Mouse (Mus musculus) midbrain, embryonic 15.5 days (tissue): ENCODE measurements around the gene Sprr3. TPM values are rescaled to one million over a fixed set of nuclear protein-coding genes. Genes with fewer than 3 reads are reported as not detected.
"Not testable (repeated sequence)": the region's sequence is repeated elsewhere in the genome, so short reads cannot be mapped to it uniquely, and the experiment has no call there.

Source experiments
- ATAC-seq: fragments of 200-750 bp; cut with Nextera tagmentation; replicated peaks from 2 replicates; pipeline ENCODE4 v1.8.0; 2017; ENCODE audit warnings: moderate TSS enrichment
- H3K27ac ChIP-seq: fragments of 300-500 bp; sonication (generic); 2 replicates; pipeline ENCODE4 v1.5.1; 2015; ENCODE audit warnings: mild to moderate bottlenecking, inconsistent platforms
- H3K27me3 ChIP-seq: fragments of 300-500 bp; sonication (generic); replicated peaks from 2 replicates; pipeline ENCODE4 v1.6.1; 2015; ENCODE audit warnings: inconsistent platforms
- H3K36me3 ChIP-seq: fragments of 300-500 bp; sonication (generic); replicated peaks from 2 replicates; pipeline ENCODE4 v1.6.1; 2015; ENCODE audit warnings: inconsistent platforms
- H3K4me1 ChIP-seq: fragments of 300-500 bp; sonication (generic); 2 replicates; pipeline ENCODE4 v1.6.1; 2015; ENCODE audit warnings: inconsistent platforms
- H3K4me2 ChIP-seq: fragments of 300-500 bp; sonication (generic); 2 replicates; pipeline ENCODE4 v1.6.1; 2015; ENCODE audit warnings: inconsistent platforms, mild to moderate bottlenecking, moderate library complexity
- H3K4me3 ChIP-seq: fragments of 300-500 bp; sonication (generic); 2 replicates; pipeline ENCODE4 v1.5.1; 2015; ENCODE audit warnings: mild to moderate bottlenecking, inconsistent platforms
- H3K9ac ChIP-seq: fragments of 300-500 bp; sonication (generic); 2 replicates; pipeline ENCODE4 v1.6.1; 2015; ENCODE audit warnings: mild to moderate bottlenecking, inconsistent platforms
- H3K9me3 ChIP-seq: fragments of 300-500 bp; sonication (generic); 2 replicates; pipeline ENCODE4 v1.6.1; 2016; ENCODE audit warnings: inconsistent platforms
- WGBS: fragments of 180-500 bp; shearing (Covaris S2); methylation state at CpG from one replicate; pipeline ENCODE4 v1.1.7; 2015; ENCODE audit warnings: mixed read lengths; 5-methylcytosine and 5-hydroxymethylcytosine counted together
- polyA plus RNA-seq: library from polyadenylated mRNA; unstranded; fragments of >200 nt; fragmentation: Nextera tagmentation; extraction: Ambion mirVana; gene quantifications from 2 replicates; pipeline ENCODE4 v1.2.1, GENCODE M21; 2015

The Sprr3 gene
- not detected in 2 replicates for polyA plus RNA-seq

DNA sequence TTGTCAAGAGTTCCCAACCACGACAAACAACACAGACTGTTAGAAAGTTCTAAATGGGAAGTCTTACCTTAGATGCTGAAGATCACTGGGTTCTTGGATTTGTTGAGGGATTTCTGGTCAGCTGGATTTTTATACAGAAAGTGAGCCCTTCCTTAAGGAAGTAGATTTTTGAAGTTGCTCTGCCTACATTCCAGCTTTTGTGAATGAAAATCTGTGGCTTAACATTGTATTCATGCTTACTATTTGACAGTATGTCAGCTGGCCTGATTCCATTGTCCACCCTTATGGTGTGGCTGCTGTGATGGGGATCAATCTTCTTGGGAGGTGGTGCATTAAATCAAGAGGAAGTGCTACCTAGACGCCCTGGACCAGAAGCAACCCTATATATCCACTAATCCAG is at the start of gene Sprr3:
Gene Sprr3 (minus strand): TSS at position 101 of the 400 bp plus-strand sequence.
- H3K36me3 ChIP-seq, result no peaks in the 10 kb centered on the region
- no peak for ATAC-seq
- no peak within 1 kb of the TSS for H3K4me2 ChIP-seq
- no peaks in the 10 kb centered on the region for H3K27me3 ChIP-seq
- H3K27ac ChIP-seq, result no peak within 1 kb of the TSS
- WGBS, result 72% methylated on average over 2 of the region's 2 CpGs
- H3K9ac ChIP-seq, result no peak within 1 kb of the TSS
- H3K4me1 ChIP-seq, result no peaks in the 10 kb centered on the region
- no peaks in the 10 kb centered on the region for H3K9me3 ChIP-seq
- H3K4me3 ChIP-seq, result no peak within 1 kb of the TSS

DNA sequence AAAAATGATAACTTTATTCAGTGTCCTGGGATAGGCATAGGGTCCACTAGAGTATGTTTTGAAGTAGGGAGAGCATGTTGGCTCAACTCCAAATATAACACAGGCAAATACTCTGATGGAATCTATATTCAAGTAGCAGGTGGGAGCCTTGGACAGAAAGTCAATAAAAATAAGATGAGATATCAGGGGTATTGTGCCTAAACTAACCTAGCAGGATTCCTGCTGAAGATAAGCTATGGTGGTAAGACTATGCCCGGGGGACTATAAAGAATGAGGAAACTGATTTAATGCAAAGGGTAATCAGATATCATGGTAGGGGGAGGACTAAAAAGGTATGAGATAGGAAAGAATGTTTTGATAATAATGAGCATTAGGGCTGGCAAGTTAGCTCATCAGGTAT is 49.7 kb upstream of the Sprr3 start:
- WGBS, result 95% methylated on average over 1 of the region's 1 CpGs
- Histone ChIP-seq H3K27me3 (no peaks in the 10 kb centered on the region), H3K9me3 (no peaks in the 10 kb centered on the region), H3K36me3 (no peaks in the 10 kb centered on the region), H3K27ac (no peak overlapping the region), H3K9ac (no peak overlapping the region), H3K4me3 (no peak overlapping the region), H3K4me2 (no peak overlapping the region), H3K4me1 (no peaks in the 10 kb centered on the region)
- no peak for ATAC-seq

DNA sequence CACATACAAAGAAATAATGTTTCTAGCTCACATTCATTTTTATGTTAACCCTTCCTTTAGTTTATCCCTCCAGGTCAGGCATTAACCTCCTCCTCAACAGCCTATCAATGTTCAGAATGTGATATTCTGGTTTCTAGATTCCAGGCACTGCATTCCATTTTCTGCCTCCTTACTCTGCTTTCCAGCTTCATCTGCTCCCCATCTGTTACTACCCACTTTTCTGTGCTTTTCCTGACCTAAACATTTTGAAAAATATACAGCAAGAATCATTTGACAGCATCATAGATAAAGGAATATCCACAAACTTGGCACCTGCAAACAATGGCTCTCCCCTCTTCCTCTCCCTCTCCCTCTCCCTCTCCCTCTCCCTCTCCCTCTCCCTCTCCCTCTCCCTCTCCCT is 45.0 kb upstream of the Sprr3 start:
- no peak for ATAC-seq
- Histone ChIP-seq H3K9ac (no peak overlapping the region), H3K27ac (no peak overlapping the region), H3K4me1 (no peaks in the 10 kb centered on the region), H3K27me3 (no peaks in the 10 kb centered on the region), H3K4me2 (no peak overlapping the region), H3K4me3 (no peak overlapping the region), H3K9me3 (no peaks in the 10 kb centered on the region), H3K36me3 (no peaks in the 10 kb centered on the region)

DNA sequence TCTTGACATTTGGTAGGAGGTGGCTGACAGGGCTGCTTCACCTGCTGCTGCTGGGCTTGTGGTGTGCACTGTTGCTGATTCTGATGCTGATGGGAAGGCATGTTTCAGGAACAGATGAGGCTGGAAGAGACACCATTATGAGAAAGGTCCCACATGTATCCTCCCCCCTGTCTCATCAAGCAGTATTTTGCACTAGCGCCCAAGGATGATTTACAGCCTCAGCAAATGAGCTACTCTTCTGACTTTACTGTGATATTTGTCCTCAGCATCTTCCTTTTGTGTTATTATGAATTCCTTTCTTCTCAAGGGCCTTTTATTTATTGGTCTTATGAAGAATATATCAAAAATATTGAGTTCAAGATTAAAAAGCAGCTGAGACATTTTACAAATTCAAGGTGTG is 41.9 kb upstream of the Sprr3 start, which contains the start of gene Sprr4:
Gene Sprr4 (minus strand): TSS at position 101 of the 400 bp plus-strand sequence.
- Histone ChIP-seq H3K4me2 (no peak within 1 kb of the TSS), H3K9ac (no peak within 1 kb of the TSS), H3K27ac (no peak within 1 kb of the TSS), H3K9me3 (no peaks in the 10 kb centered on the region), H3K27me3 (no peaks in the 10 kb centered on the region), H3K36me3 (no peaks in the 10 kb centered on the region), H3K4me3 (no peak within 1 kb of the TSS), H3K4me1 (no peaks in the 10 kb centered on the region)
- WGBS, result 93% methylated on average over 1 of the region's 1 CpGs
- ATAC-seq, result no peak

DNA sequence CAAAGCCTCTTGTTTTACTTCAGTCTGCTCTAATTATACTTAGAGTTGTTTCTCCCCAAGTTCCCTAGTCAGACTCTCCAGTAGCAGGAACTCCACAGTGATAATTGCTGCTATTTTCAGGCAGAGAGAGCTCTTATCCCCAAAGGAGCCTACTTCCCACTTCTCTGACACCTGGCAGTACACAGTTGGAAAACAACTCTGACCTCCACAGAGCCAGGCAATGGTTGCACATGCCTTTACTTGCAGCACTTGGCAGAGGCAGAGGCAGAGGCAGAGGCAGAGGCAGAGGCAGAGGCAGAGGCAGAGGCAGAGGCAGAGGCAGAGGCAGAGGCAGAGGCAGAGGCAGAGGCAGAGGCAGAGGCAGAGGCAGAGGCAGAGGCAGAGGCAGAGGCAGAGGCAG is 31.7 kb upstream of the Sprr3 start:
- not testable (repeated sequence) for H3K36me3 ChIP-seq, ATAC-seq, H3K4me2 ChIP-seq, H3K4me1 ChIP-seq, H3K9ac ChIP-seq, H3K4me3 ChIP-seq, H3K27me3 ChIP-seq, H3K27ac ChIP-seq, H3K9me3 ChIP-seq

DNA sequence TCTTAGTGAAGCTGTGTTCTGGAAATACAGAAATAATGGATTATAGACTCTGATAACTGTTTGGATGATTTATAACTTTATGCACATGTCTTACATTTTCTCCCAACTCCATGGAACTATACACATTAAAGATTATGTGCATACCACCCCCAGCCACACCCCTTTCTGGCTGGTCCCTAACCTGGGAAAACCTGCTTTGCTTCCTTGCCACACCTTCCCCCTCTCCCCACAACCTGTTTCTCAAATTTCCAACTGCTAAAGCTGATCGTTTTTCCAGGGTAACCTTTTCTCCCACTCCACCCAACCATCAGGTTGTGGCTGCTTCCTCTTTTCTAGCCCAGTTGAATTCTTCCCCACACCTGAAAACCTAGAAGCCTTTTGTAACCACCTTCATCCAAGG is 27.8 kb upstream of the Sprr3 start:
- Histone ChIP-seq H3K36me3 (no peaks in the 10 kb centered on the region), H3K27me3 (no peaks in the 10 kb centered on the region), H3K27ac (no peak overlapping the region), H3K4me1 (no peaks in the 10 kb centered on the region), H3K9me3 (no peaks in the 10 kb centered on the region), H3K4me3 (no peak overlapping the region), H3K9ac (no peak overlapping the region), H3K4me2 (no peak overlapping the region)
- 68% methylated on average over 1 of the region's 1 CpGs for WGBS
- ATAC-seq, result no peak

DNA sequence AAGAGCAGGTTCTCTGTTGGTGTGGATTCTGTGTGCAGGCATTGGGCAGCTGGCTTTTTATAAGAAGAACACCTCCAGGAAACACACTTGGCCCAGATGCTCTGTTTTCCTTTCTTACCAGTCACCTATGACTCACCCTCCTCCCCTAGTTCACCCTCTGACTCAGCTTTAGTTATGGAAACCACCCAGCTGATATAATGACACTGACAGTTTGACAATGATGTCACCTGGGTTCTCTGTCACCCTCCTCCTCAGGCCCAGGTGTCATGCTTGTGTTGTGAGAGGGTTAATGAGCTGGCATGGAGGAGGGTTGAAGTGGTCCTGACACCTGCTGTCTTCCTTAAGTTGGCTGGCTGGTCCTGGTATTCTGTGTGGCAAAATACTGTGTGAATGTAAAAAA is 27.3 kb upstream of the Sprr3 start, which contains the start of gene Sprr1a:
Gene Sprr1a (minus strand): TSS at position 33 of the 400 bp plus-strand sequence.
- Histone ChIP-seq H3K4me2 (no peak within 1 kb of the TSS), H3K36me3 (no peaks in the 10 kb centered on the region), H3K27ac (no peak within 1 kb of the TSS), H3K9me3 (no peaks in the 10 kb centered on the region), H3K4me1 (no peaks in the 10 kb centered on the region), H3K27me3 (no peaks in the 10 kb centered on the region), H3K4me3 (no peak within 1 kb of the TSS), H3K9ac (no peak within 1 kb of the TSS)
- no peak for ATAC-seq

DNA sequence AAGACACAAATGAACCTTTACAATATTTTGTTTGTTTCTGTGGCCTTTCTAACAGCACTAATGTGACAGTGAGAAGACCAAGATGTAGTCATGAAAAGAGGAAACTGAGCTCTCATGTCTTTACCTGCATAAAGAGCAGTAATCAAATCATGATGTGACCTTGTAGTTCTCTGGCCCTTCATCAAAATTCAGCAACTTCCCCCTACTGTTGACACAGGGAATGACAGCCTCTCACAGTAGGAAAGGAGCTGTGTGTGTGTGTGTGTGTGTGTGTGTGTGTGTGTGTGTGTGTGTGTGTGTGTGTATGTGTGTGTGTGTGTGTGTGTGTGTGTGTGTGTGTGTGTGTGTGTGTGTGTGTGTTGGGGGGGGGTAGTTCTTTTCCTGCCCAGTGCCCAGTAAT is 22.7 kb upstream of the Sprr3 start:
- H3K27ac ChIP-seq, ATAC-seq, H3K4me1 ChIP-seq, H3K36me3 ChIP-seq, H3K9ac ChIP-seq, H3K27me3 ChIP-seq, H3K4me3 ChIP-seq, H3K4me2 ChIP-seq, H3K9me3 ChIP-seq: not testable (repeated sequence)

DNA sequence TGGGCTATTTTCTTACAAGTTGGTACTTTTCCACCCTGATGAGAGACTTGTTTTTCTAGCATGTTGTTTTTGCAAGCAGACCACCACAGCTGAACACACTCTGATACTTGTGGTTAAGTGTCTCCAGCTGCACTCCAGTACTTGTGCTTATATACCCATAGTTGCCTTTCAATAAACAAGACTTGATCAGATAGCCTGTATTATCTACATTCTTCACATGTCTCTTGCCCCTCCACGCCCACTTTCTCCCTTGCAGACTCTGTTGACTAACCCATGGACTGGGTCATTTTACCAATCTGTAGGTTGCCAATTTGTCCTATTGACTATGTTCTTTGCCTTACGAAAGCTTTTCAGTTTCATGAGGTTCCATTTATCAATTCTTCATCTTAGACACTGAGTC is 11.6 kb upstream of the Sprr3 start:
- Histone ChIP-seq H3K9ac (no peak overlapping the region), H3K9me3 (no peaks in the 10 kb centered on the region), H3K27ac (no peak overlapping the region), H3K27me3 (no peaks in the 10 kb centered on the region), H3K4me2 (no peak overlapping the region), H3K36me3 (no peaks in the 10 kb centered on the region), H3K4me3 (no peak overlapping the region), H3K4me1 (no peaks in the 10 kb centered on the region)
- no peak for ATAC-seq
- WGBS, result 93% methylated on average over 2 of the region's 2 CpGs

DNA sequence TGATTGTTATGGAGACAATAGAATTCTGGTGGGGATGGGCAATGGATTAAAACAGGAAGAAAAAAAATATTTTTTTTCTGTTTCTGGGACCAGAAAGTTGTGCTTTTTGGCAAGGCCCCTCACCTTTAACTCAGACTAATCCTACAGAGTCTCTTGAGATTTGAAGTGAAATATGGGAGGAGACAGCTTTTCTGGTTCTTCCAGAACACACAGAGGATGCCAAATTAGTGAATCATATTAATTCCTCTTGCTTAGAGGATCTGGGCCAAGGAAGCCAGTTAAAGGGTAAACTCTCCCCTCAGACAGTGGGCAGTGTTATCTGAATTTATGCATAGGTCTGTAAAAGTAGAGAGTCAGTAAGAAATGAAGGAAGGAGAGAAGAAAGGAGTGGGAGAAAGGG is 8.9 kb upstream of the Sprr3 start:
- ATAC-seq, result no peak
- H3K4me2 ChIP-seq, result no peak overlapping the region
- no peaks in the 10 kb centered on the region for H3K4me1 ChIP-seq
- H3K27me3 ChIP-seq, result no peaks in the 10 kb centered on the region
- no peak overlapping the region for H3K4me3 ChIP-seq
- no peaks in the 10 kb centered on the region for H3K9me3 ChIP-seq
- no peak overlapping the region for H3K9ac ChIP-seq
- H3K27ac ChIP-seq, result no peak overlapping the region
- H3K36me3 ChIP-seq, result no peaks in the 10 kb centered on the region

DNA sequence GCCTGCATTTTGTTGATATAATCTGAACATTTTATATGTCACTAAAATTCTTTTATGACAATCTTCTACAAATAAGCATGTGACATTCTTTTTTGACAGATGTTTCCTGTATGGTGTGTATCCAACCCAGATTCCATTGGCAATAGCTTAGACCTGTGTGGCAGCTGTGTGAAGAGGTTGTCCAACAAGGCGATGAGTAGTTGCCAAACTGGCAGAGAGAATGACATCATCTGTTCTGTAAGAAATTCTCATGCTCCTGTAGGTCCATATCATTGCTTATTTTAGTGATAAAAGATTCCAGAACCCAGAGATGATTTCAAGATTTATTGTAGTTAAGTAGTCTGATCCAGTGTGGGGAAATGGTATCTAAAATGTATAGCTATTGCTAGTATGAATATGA is 8.1 kb upstream of the Sprr3 start:
- Histone ChIP-seq H3K9me3 (no peaks in the 10 kb centered on the region), H3K9ac (no peak overlapping the region), H3K4me1 (no peaks in the 10 kb centered on the region), H3K27ac (no peak overlapping the region), H3K36me3 (no peaks in the 10 kb centered on the region), H3K4me3 (no peak overlapping the region), H3K4me2 (no peak overlapping the region), H3K27me3 (no peaks in the 10 kb centered on the region)
- no peak for ATAC-seq
- WGBS, result 89% methylated on average over 1 of the region's 1 CpGs

DNA sequence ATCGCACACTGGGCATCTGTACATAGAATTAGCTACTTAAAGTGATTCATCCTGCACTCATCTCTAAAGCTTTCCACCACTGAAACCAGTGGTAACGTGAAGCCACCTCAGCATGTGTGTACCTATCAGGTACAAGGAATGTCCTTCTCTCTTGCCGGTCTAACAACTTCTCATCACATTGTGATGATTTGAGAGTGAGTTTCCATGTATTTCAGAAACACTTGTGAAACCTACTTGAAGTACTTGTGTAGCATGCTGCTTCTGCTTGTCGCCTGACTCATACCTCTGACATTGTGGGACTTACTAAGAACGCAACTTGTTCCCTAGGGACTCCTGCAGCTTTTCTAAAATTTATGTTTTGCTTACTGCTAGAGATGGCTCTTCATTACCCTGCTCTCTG is 3.4 kb downstream of the Sprr3 start:
- H3K27ac ChIP-seq, result no peak overlapping the region
- WGBS, result 91% methylated on average over 5 of the region's 5 CpGs
- ATAC-seq, result no peak

DNA sequence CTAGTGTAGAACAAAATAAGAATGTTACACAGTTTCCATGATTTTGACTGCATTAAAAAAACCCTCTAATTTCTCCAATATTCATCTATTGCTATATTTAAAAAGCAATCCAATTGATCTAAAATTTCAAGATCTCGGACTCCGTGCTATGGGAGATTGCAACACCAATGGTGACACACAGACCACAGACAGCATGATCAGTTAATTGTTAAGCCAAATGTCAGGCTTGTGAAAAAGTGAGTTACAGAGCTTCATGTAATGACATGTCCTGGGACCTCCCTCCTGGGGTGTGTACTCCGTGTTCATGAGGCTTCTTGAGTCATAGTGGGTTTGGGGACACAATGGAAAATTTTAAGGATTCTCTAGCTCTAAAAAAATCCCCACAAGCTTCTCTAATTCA is 18.3 kb downstream of the Sprr3 start:
- Histone ChIP-seq H3K4me1 (no peaks in the 10 kb centered on the region), H3K27ac (no peak overlapping the region), H3K27me3 (no peaks in the 10 kb centered on the region), H3K9ac (no peak overlapping the region), H3K36me3 (no peaks in the 10 kb centered on the region), H3K4me3 (no peak overlapping the region), H3K4me2 (no peak overlapping the region), H3K9me3 (no peaks in the 10 kb centered on the region)
- ATAC-seq, result no peak
- 86% methylated on average over 3 of the region's 3 CpGs for WGBS

More for the DNA sequence above, 3.4 kb downstream of the Sprr3 start:
- Histone ChIP-seq H3K9me3 (no peaks in the 10 kb centered on the region), H3K4me2 (no peak overlapping the region), H3K4me1 (no peaks in the 10 kb centered on the region), H3K36me3 (no peaks in the 10 kb centered on the region), H3K27me3 (no peaks in the 10 kb centered on the region), H3K9ac (no peak overlapping the region), H3K4me3 (no peak overlapping the region)

DNA sequence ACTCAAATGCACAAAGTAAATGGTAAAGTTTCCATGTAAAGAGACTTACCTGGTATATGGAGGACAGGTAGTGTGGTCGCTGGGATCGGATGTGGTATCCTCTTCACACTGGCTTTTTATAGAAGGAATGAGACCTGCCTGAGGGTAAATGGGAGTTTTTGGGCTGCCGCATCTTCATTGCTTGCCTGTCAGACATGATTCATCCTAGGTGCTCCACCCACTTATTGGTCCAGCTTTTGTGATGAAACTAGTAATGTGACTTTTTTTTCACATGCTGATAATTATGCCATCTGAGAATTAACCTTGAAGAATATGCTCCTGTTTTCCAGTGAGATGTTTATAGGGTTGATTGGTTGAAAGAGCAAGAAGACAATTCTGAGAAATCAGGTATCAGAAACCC is 19.8 kb downstream of the Sprr3 start, which contains the start of gene Sprr1b:
Gene Sprr1b (minus strand): TSS at position 101 of the 400 bp plus-strand sequence.
- Histone ChIP-seq H3K9me3 (no peaks in the 10 kb centered on the region), H3K4me1 (no peaks in the 10 kb centered on the region), H3K27me3 (no peaks in the 10 kb centered on the region), H3K36me3 (no peaks in the 10 kb centered on the region), H3K4me3 (no peak within 1 kb of the TSS), H3K27ac (no peak within 1 kb of the TSS), H3K9ac (no peak within 1 kb of the TSS), H3K4me2 (no peak within 1 kb of the TSS)
- no peak for ATAC-seq
- WGBS, result 92% methylated on average over 3 of the region's 3 CpGs
